Mouse (Mus musculus) erythroblast, embryonic 14.5 days (primary cell): ENCODE measurements around the gene Hps6.

ENCODE experiments used
- GATA1 ChIP-seq: IDR thresholded peaks from 2 replicates; pipeline ENCODE4 v1.6.1; 2012; ENCODE audit warnings: low read length, inconsistent platforms, mixed read lengths
- TAL1 ChIP-seq: IDR thresholded peaks from 3 replicates; pipeline ENCODE4 v1.6.1; 2012; ENCODE audit warnings: low read length, inconsistent platforms, mixed read lengths

- TF ChIP-seq GATA1: no peak
- no peak for TF ChIP-seq TAL1
Measured at GRCm38 (mm10) chr19:46024959-46025358, 21.7 kb downstream of the Hps6 start.
